Mouse (Mus musculus) heart, embryonic 14.5 days (tissue): ENCODE results near the gene Anxa2. TPM values are rescaled to one million over a fixed set of nuclear protein-coding genes. Genes with fewer than 3 reads are reported as not detected.
A peak's percentile ranks its signal among the peaks of the same experiment; 100 is the strongest.

Experiments
- ATAC-seq: fragments of 200-750 bp; cut with Nextera tagmentation; 2 replicates; pipeline ENCODE4 v1.8.0; 2017; ENCODE audit warnings: low read depth, moderate TSS enrichment; ENCODE audit not compliant: insufficient number of reproducible peaks, insufficient read depth, low FRiP score
- H3K27ac ChIP-seq, 2 experiments: fragments of 200-500 bp in 1 of 2; fragments of 300-500 bp in 1 of 2; sonication (generic) in 1 of 2; replicated peaks in 1 of 2; 2 replicates each; pipeline ENCODE4 v1.5.1; 2012 to 2014; ENCODE audit warnings: low read depth in 2 of 2, low read length in 2 of 2, control low read depth in 1 of 2, mild to moderate bottlenecking in 1 of 2, mixed read lengths in 1 of 2; ENCODE audit not compliant: control insufficient read depth in 1 of 2, insufficient read depth in 1 of 2
- H3K27me3 ChIP-seq: fragments of 300-500 bp; sonication (generic); 2 replicates; pipeline ENCODE4 v1.6.1; 2014; ENCODE audit warnings: mild to moderate bottlenecking, low read length, control low read depth; ENCODE audit not compliant: control insufficient read depth, insufficient read depth
- H3K36me3 ChIP-seq: fragments of 300-500 bp; sonication (generic); 2 replicates; pipeline ENCODE4 v1.6.1; 2014; ENCODE audit warnings: mild to moderate bottlenecking, control low read depth, low read length, mixed read lengths; ENCODE audit not compliant: control insufficient read depth, insufficient read depth
- H3K4me1 ChIP-seq, 2 experiments: fragments of 200-500 bp in 1 of 2; fragments of 300-500 bp in 1 of 2; sonication (generic) in 1 of 2; 2 replicates each; pipeline ENCODE4 v1.6.1; 2012 to 2014; ENCODE audit warnings: low read length in 2 of 2, control low read depth in 1 of 2, mixed read lengths in 1 of 2; ENCODE audit not compliant: control insufficient read depth in 2 of 2, insufficient read depth in 2 of 2
- H3K4me2 ChIP-seq: fragments of 300-500 bp; sonication (generic); 2 replicates; pipeline ENCODE4 v1.6.1; 2014; ENCODE audit warnings: mild to moderate bottlenecking, low read length
- H3K4me3 ChIP-seq, 2 experiments: fragments of 200-500 bp in 1 of 2; fragments of 300-500 bp in 1 of 2; sonication (generic) in 1 of 2; 2 replicates each; pipeline ENCODE4 v1.5.1; 2012 to 2014; ENCODE audit warnings: low read length in 2 of 2, mild to moderate bottlenecking in 2 of 2, control low read depth in 1 of 2, low read depth in 1 of 2, moderate library complexity in 1 of 2; ENCODE audit not compliant: control insufficient read depth in 1 of 2, insufficient read depth in 1 of 2
- H3K9ac ChIP-seq: fragments of 300-500 bp; sonication (generic); 2 replicates; pipeline ENCODE4 v1.6.1; 2014; ENCODE audit warnings: mild to moderate bottlenecking, low read length
- H3K9me3 ChIP-seq: fragments of 300-500 bp; sonication (generic); 2 replicates; pipeline ENCODE4 v1.6.1; 2016; ENCODE audit warnings: low read length, control low read depth; ENCODE audit not compliant: control insufficient read depth
- WGBS: fragments of 180-500 bp; shearing (Covaris S2); extraction: QIAGEN DNeasy Blood & Tissue Kit; methylation state at CpG from one replicate; pipeline ENCODE4 v1.1.7; 2014; 5-methylcytosine and 5-hydroxymethylcytosine counted together
- polyA plus RNA-seq: library from polyadenylated mRNA; unstranded; fragments of >200 nt; fragmentation: Nextera tagmentation; extraction: Ambion mirVana; gene quantifications from 2 replicates; pipeline ENCODE4 v1.2.1, GENCODE M21; 2014

The Anxa2 gene
- polyA plus RNA-seq, 1 experiment from 2014 or later: 550 TPM

DNA sequence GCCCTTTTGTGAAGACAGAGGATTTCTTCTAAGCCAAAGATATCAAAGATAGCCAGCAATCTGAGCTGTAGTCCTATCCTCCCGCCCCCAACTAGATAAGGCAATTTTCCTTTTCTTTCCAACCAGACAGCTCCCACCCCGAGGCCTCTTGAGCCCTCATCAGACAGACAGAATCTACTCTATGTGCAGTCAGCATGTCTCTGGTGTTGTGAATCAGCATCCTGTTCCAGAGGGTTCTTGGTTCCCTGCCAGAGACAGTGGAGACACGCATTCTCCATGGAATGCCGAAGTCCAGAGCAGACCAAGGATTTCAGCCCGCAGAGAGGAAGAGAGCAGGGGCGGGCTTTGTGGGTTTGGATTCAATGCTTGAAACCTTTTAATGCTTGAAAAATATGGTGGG is 19.3 kb downstream of the Anxa2 start:
- peaks cover 74% of the 10 kb centered on the region for H3K36me3 ChIP-seq
- H3K9me3 ChIP-seq: no peaks in the 10 kb centered on the region
- H3K4me1 ChIP-seq: peaks cover 55 to 78% of the 10 kb centered on the region in 2 experiments
- no peak overlapping the region for H3K4me2 ChIP-seq
- no peaks in the 10 kb centered on the region for H3K27me3 ChIP-seq
- H3K9ac ChIP-seq: no peak overlapping the region
- 9% methylated on average over 6 of the region's 6 CpGs for WGBS
- no peak overlapping the region for H3K4me3 ChIP-seq
- peak; percentile 77 for ATAC-seq
- peak overlapping the region; percentile 20 to 93 for H3K27ac ChIP-seq

- H3K4me3 ChIP-seq: no peak overlapping the region
- H3K27me3 ChIP-seq: no peaks in the 10 kb centered on the region
- peak overlapping the region in 1 of 2 experiments; percentile 10; a peak in 1 of 4 replicates for H3K27ac ChIP-seq
- no peak overlapping the region for H3K4me2 ChIP-seq
- no peaks in the 10 kb centered on the region for H3K9me3 ChIP-seq
- H3K9ac ChIP-seq: no peak overlapping the region
- H3K4me1 ChIP-seq: peaks cover 39 to 61% of the 10 kb centered on the region in 2 experiments
- no peak for ATAC-seq
- peaks cover 81% of the 10 kb centered on the region for H3K36me3 ChIP-seq
- 47% methylated on average over 6 of the region's 6 CpGs for WGBS
Measured at GRCm38 (mm10) chr9:69475873-69476272, 22.5 kb downstream of the Anxa2 start.

GRCm38 (mm10) chr9:69477195-69477823 is 23.9 kb downstream of the Anxa2 start:
- peak; percentile 23 for ATAC-seq
- H3K36me3 ChIP-seq: peaks cover 86% of the 10 kb centered on the region
- no peak overlapping the region for H3K4me2 ChIP-seq
- WGBS: 35% methylated on average over 14 of the region's 14 CpGs
- no peaks in the 10 kb centered on the region for H3K9me3 ChIP-seq
- H3K9ac ChIP-seq: peak overlapping the region; percentile 34; the same call in 1 of the 2 replicates
- H3K27me3 ChIP-seq: no peaks in the 10 kb centered on the region
- H3K4me1 ChIP-seq: peaks cover 29 to 47% of the 10 kb centered on the region in 2 experiments
- no peak overlapping the region for H3K4me3 ChIP-seq
- peak overlapping the region; percentile 71 to 82 for H3K27ac ChIP-seq

GRCm38 (mm10) chr9:69477824-69478222 is 24.4 kb downstream of the Anxa2 start:
- no peaks in the 10 kb centered on the region for H3K27me3 ChIP-seq
- H3K4me1 ChIP-seq: peaks cover 24 to 42% of the 10 kb centered on the region in 2 experiments
- H3K9me3 ChIP-seq: no peaks in the 10 kb centered on the region
- WGBS: 61% methylated on average over 6 of the region's 6 CpGs
- no peak for ATAC-seq
- peak overlapping the region; percentile 71 to 82 for H3K27ac ChIP-seq
- H3K4me2 ChIP-seq: no peak overlapping the region
- peak overlapping the region; percentile 34; the same call in 1 of the 2 replicates for H3K9ac ChIP-seq
- H3K36me3 ChIP-seq: peaks cover 90% of the 10 kb centered on the region
- no peak overlapping the region for H3K4me3 ChIP-seq

- WGBS: 0% methylated on average over 1 of the region's 1 CpGs
- no peak overlapping the region for H3K4me2 ChIP-seq
- peaks cover 16 to 33% of the 10 kb centered on the region in 2 experiments for H3K4me1 ChIP-seq
- H3K27me3 ChIP-seq: no peaks in the 10 kb centered on the region
- no peaks in the 10 kb centered on the region for H3K9me3 ChIP-seq
- no peak overlapping the region for H3K27ac ChIP-seq
- ATAC-seq: no peak
- H3K36me3 ChIP-seq: peaks cover 98% of the 10 kb centered on the region
- no peak overlapping the region; the same call in 1 of the 2 replicates for H3K9ac ChIP-seq
- H3K4me3 ChIP-seq: no peak overlapping the region
Measured at GRCm38 (mm10) chr9:69480344-69480743, 26.9 kb downstream of the Anxa2 start.

DNA sequence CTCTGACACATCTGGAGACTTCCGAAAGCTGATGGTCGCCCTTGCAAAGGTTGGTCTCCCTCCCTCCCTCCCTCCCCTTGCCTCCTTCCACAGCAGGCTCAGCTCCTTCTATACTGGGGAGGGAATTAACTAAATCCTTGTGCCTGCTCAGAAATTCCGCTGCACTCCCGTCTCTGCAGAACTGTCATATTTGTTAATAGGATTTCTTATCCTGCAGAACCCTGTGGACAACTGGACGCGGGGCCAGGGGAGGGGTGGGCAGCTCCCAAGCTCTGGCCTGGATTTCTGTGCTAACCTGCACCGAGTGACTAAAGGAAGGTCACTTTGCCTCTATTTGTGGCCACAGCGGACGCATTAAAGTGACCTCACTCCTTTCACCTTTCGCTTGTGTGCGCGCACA is 30.4 kb downstream of the Anxa2 start:
- ATAC-seq: no peak
- Histone ChIP-seq H3K27me3 (no peaks in the 10 kb centered on the region), H3K4me2 (no peak overlapping the region), H3K36me3 (peaks cover 100% of the 10 kb centered on the region), H3K4me3 (no peak overlapping the region), H3K9me3 (no peaks in the 10 kb centered on the region), H3K4me1 (peaks cover 0 to 11% of the 10 kb centered on the region in 2 experiments; a peak in 3 of 4 replicates), H3K27ac (no peak overlapping the region), H3K9ac (no peak overlapping the region)
- 53% methylated on average over 12 of the region's 12 CpGs for WGBS

DNA sequence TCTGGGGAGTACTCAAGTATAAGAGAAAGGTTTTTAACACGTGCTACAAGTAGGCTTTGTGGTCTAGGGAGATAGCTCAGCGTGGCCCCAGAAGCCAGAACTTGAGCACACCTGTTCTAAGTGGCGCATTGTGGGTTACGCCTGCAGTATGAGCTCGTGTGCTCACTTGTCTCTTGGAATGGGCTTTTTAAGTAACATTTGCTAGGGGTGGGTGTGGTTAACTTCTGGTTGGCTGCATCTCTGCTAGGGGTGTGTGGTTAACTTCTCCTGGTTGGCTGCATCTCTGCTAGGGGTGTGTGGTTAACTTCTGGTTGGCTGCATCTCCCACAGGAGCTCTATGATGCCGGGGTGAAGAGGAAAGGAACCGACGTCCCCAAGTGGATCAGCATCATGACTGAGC is 32.7 kb downstream of the Anxa2 start:
- no peak overlapping the region for H3K4me2 ChIP-seq
- WGBS: 79% methylated on average over 8 of the region's 8 CpGs
- no peak for ATAC-seq
- no peak overlapping the region for H3K27ac ChIP-seq
- H3K27me3 ChIP-seq: no peaks in the 10 kb centered on the region
- no peak overlapping the region for H3K9ac ChIP-seq
- H3K9me3 ChIP-seq: no peaks in the 10 kb centered on the region
- no peak overlapping the region for H3K4me3 ChIP-seq
- H3K36me3 ChIP-seq: peaks cover 100% of the 10 kb centered on the region
- H3K4me1 ChIP-seq: peaks cover 0 to 13% of the 10 kb centered on the region in 2 experiments; a peak in 3 of 4 replicates

DNA sequence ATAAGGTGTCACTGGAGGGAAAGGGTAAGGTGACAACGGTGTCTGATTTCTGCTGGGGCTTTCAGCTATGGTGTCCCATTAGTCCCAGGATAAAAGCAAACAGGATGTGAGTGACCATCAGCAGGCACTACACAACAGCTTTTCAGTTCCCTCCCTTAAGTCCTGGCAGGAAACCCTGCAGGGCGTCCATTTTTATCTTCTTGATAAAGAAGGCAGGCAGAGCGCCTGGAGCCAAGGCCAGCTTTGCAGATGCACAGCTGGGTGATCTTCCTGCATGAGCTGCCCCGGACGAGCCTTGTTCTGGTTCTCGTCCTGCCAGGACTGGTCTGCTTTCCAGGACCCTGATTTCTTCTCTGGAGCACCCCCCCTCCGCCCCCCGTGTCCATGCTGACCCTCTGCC is 35.1 kb downstream of the Anxa2 start:
- Histone ChIP-seq H3K9me3 (peaks cover 14% of the 10 kb centered on the region), H3K4me1 (peaks cover 0 to 13% of the 10 kb centered on the region in 2 experiments; a peak in 3 of 4 replicates), H3K4me3 (no peak overlapping the region), H3K4me2 (no peak overlapping the region), H3K36me3 (peaks cover 100% of the 10 kb centered on the region), H3K27ac (peak overlapping the region; percentile 15; a peak in 3 of 4 replicates), H3K27me3 (no peaks in the 10 kb centered on the region), H3K9ac (no peak overlapping the region)
- 9% methylated on average over 8 of the region's 8 CpGs for WGBS
- ATAC-seq: no peak
